Mouse (Mus musculus) megakaryocyte progenitor cell, adult 5-6 weeks (primary cell): ENCODE data around the gene Pibf1. TPM values are rescaled to one million over a fixed set of nuclear protein-coding genes. Genes with fewer than 3 reads are reported as not detected.

Experiments
- ATAC-seq: replicated peaks from 2 replicates; pipeline ENCODE4 v1.8.0; 2016; ENCODE audit warnings: mild to moderate bottlenecking, moderate TSS enrichment, inconsistent platforms; ENCODE audit not compliant: poor library complexity
- total RNA-seq, 2 experiments: library from RNA; stranded (forward) in 1 of 2; stranded (reverse) in 1 of 2; fragments of 157-497, 149-512 nt in 1 of 2; fragments of 200-1000 nt in 1 of 2; gene quantifications; 2 replicates each; pipeline versions ENCODE4 v1.2.3 to v1.2.4; 2015 to 2017

The Pibf1 gene
- total RNA-seq, 2 experiments from 2014 or later: 30.9 to 38.4 TPM

GRCm38 (mm10) chr14:99140036-99140435 is 40.8 kb downstream of the Pibf1 start:
- ATAC-seq: no peak

- peak; percentile 100 for ATAC-seq
Observed at GRCm38 (mm10) chr14:99141786-99142633, 42.8 kb downstream of the Pibf1 start.

- ATAC-seq: no peak
Observed at GRCm38 (mm10) chr14:99146841-99147240, 47.6 kb downstream of the Pibf1 start.

GRCm38 (mm10) chr14:99152683-99153082 is 53.5 kb downstream of the Pibf1 start:
- ATAC-seq: no peak

- peak; percentile 39; the same call in 1 of the 2 replicates for ATAC-seq
Observed at GRCm38 (mm10) chr14:99159940-99160339, 60.7 kb downstream of the Pibf1 start.

- no peak for ATAC-seq
Observed at GRCm38 (mm10) chr14:99163051-99163450, 63.8 kb downstream of the Pibf1 start.

GRCm38 (mm10) chr14:99174138-99174745 is 75.0 kb downstream of the Pibf1 start:
- no peak for ATAC-seq

- ATAC-seq: no peak
Observed at GRCm38 (mm10) chr14:99176559-99176958, 77.3 kb downstream of the Pibf1 start.

- ATAC-seq: 0 out of 2 replicates have a peak, but pooled peaks have one; percentile 17
Observed at GRCm38 (mm10) chr14:99190153-99190790, 91.0 kb downstream of the Pibf1 start.

GRCm38 (mm10) chr14:99205865-99206264 is 106.6 kb downstream of the Pibf1 start:
- ATAC-seq: no peak

- ATAC-seq: no peak
Observed at GRCm38 (mm10) chr14:99206591-99206990, 107.4 kb downstream of the Pibf1 start.

GRCm38 (mm10) chr14:99210431-99210830 is 111.2 kb downstream of the Pibf1 start:
- no peak for ATAC-seq

GRCm38 (mm10) chr14:99218396-99219012 is 119.3 kb downstream of the Pibf1 start:
- no peak for ATAC-seq

- no peak for ATAC-seq
Observed at GRCm38 (mm10) chr14:99219757-99220171, 120.5 kb downstream of the Pibf1 start.

GRCm38 (mm10) chr14:99225929-99226328 is 126.7 kb downstream of the Pibf1 start:
- ATAC-seq: no peak

GRCm38 (mm10) chr14:99229071-99229780 is 130.0 kb downstream of the Pibf1 start:
- ATAC-seq: peak; percentile 54

GRCm38 (mm10) chr14:99233056-99233455 is 133.8 kb downstream of the Pibf1 start:
- no peak for ATAC-seq

GRCm38 (mm10) chr14:99237115-99237514 is 137.9 kb downstream of the Pibf1 start:
- ATAC-seq: no peak

GRCm38 (mm10) chr14:99240563-99240962 is 141.3 kb downstream of the Pibf1 start:
- no peak for ATAC-seq

- no peak for ATAC-seq
Observed at GRCm38 (mm10) chr14:99244508-99244907, 145.3 kb downstream of the Pibf1 start.

GRCm38 (mm10) chr14:99262026-99262425 is 162.8 kb downstream of the Pibf1 start:
- ATAC-seq: no peak
